Mouse (Mus musculus) small intestine, adult 2 months (tissue): ENCODE measurements around the gene Dnajc5.

ENCODE experiments used
- CTCF ChIP-seq: fragments of 200-500 bp; IDR thresholded peaks from 2 replicates; pipeline ENCODE4 v1.5.1; 2012; ENCODE audit warnings: low read depth, mild to moderate bottlenecking, control low read depth, inconsistent platforms, low read length, moderate library complexity, mixed read lengths; ENCODE audit not compliant: insufficient replicate concordance, insufficient read length; ENCODE audit errors: extremely low read depth
- POLR2A ChIP-seq: fragments of 200-500 bp; IDR thresholded peaks from 2 replicates; pipeline ENCODE4 v1.6.1; 2012; ENCODE audit warnings: low read depth, mild to moderate bottlenecking, control low read depth, inconsistent platforms, low read length, moderate library complexity

DNA sequence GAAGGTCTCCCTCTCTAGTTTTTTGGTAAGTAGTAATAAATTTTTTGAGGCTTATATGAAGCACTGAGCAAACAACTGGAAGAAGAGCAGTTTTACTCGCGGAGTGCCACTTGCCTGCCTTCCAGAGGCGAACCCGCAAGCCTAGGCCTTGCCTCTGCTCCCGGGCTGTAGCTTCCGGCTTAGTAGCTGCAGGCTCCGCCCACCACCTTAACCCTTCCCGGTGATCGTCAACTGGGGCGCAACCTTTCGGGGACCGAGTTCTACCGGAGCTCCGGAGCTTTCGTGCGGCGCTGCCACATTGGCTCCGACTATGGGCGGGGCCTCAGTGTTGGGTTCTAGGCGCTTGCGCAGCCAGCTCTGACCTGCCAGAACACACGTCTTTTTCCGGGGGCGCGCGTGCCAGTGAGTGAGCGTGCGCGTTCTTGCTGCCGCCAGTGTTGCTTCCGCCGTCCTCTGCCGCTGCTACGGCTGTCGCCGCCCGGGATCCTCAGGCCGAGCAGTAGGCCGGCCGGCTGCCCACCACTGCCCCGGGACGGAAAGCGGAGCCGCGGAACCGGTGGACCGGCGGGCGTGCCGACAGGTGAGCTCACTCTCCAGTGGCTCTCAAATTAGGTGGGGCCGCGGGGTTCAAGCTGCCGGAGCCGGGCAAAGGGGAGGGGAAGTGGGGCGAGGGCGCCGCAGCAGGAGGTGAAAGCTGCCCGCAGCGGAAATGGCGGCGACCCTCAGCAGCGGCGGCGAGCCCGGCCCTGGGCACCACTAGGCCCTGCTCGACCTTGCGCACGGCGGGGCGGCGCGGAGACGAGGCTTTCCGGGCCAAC lies at the start of gene Dnajc5:
- no peak for TF ChIP-seq CTCF
- peak; percentile 54 for TF ChIP-seq POLR2A
